Mouse (Mus musculus): Measurements from ENCODE around the gene Pdzk1. TPM values are rescaled to one million over a fixed set of nuclear protein-coding genes. Genes with fewer than 3 reads are reported as not detected.

Pdzk1 gene
- total and polyA plus RNA-seq, 3 experiments = 0.13 TPM; not detected in 2

GRCm38 (mm10) chr3:96848470-96848869 lies 19.4 kb downstream of the Pdzk1 start:
- DNase-seq (ENCODE audit: extremely low read depth) = no peak
- Histone ChIP-seq H3K36me3 (replicated peaks in 1 of 2; ENCODE audit: control insufficient read depth in 1 of 2, insufficient read depth in 1 of 2, low read length in 1 of 2) (no peaks in the 10 kb centered on the region), H3K9ac (ENCODE audit: insufficient read depth, low read depth) (no peak overlapping the region), H3K27me3 (replicated peaks) (no peaks in the 10 kb centered on the region), H3K79me2 (replicated peaks; ENCODE audit: control insufficient read depth, extremely low read depth, insufficient read depth, poor library complexity, severe bottlenecking) (no peaks in the 10 kb centered on the region), H3K27ac (ENCODE audit: insufficient read depth, low read depth) (no peak overlapping the region), H3K4me3 (replicated peaks in 1 of 3; ENCODE audit: low read depth in 2 of 3, low read length in 2 of 3, poor library complexity in 1 of 3) (no peak overlapping the region), H3K4me1 (ENCODE audit: control insufficient read depth in 1 of 2, insufficient read depth in 2 of 2) (peaks cover 16 to 17% of the 10 kb centered on the region in 2 experiments), H3K9me3 (replicated peaks; ENCODE audit: low read length) (no peaks in the 10 kb centered on the region), H3K4me2 (ENCODE audit: insufficient read depth, low read depth, poor library complexity, severe bottlenecking) (peak overlapping the region; percentile 33; the same call in 1 of the 2 replicates)
- in situ Hi-C loops (cut with MboI; ENCODE audit: low pct_ligation_motif_present, low pct_unique_long_range_greater_than_20kb, low sequenced_read_pairs) (no loop called here), dilution Hi-C loops (cut with MboI; ENCODE audit: extremely low pct_ligation_motif_present, extremely low pct_unique_long_range_greater_than_20kb, low sequenced_read_pairs) (no loop called here)
- TF ChIP-seq ZMIZ1 (IDR thresholded peaks at IDR 0.05; ENCODE audit: low read depth, low read length) = no peak
- TF ChIP-seq RAD21 (IDR thresholded peaks at IDR 0.05; ENCODE audit: low read depth, low read length) = no peak
- TF ChIP-seq EP300 (IDR thresholded peaks at IDR 0.05; ENCODE audit: low read length) = no peak
- no peak for TF ChIP-seq ELF1 (IDR thresholded peaks at IDR 0.05; ENCODE audit: low read depth, low read length)
- TF ChIP-seq ZKSCAN1 (IDR thresholded peaks at IDR 0.05; ENCODE audit: borderline replicate concordance, low read depth, low read length) = no peak
- no peak for TF ChIP-seq KAT2A (IDR thresholded peaks at IDR 0.05; ENCODE audit: insufficient replicate concordance, low read length)
- no peak for TF ChIP-seq E2F4 (IDR thresholded peaks at IDR 0.05; ENCODE audit: insufficient replicate concordance, low read depth, low read length)
- no peak for TF ChIP-seq CHD1 (IDR thresholded peaks at IDR 0.05; ENCODE audit: low read depth, low read length)
- no peak for TF ChIP-seq ETS1 (conservative IDR thresholded peaks at IDR 0.05; ENCODE audit: low read depth, low read length)
- no peak for TF ChIP-seq ZC3H11A (IDR thresholded peaks at IDR 0.05; ENCODE audit: low read depth, low read length)

- TF ChIP-seq MXI1 (IDR thresholded peaks at IDR 0.05; ENCODE audit: low read depth, low read length) = no peak
- TF ChIP-seq EP300 (IDR thresholded peaks at IDR 0.05; ENCODE audit: low read length) = no peak
- TF ChIP-seq CHD1 (IDR thresholded peaks at IDR 0.05; ENCODE audit: low read depth, low read length) = no peak
- no peak for TF ChIP-seq TCF12 (IDR thresholded peaks at IDR 0.05; ENCODE audit: low read depth, low read length)
- dilution Hi-C loops (cut with MboI; ENCODE audit: extremely low pct_ligation_motif_present, extremely low pct_unique_long_range_greater_than_20kb, low sequenced_read_pairs) = no loop called here
Measured at GRCm38 (mm10) chr3:96849168-96849727, 20.2 kb downstream of the Pdzk1 start.

GRCm38 (mm10) chr3:96852561-96852960 lies 23.5 kb downstream of the Pdzk1 start:
- Histone ChIP-seq H3K4me2 (ENCODE audit: insufficient read depth, low read depth, poor library complexity, severe bottlenecking) (no peak overlapping the region), H3K27me3 (replicated peaks) (no peaks in the 10 kb centered on the region), H3K9ac (ENCODE audit: insufficient read depth, low read depth) (no peak overlapping the region), H3K9me3 (replicated peaks; ENCODE audit: low read length) (no peaks in the 10 kb centered on the region), H3K79me2 (replicated peaks; ENCODE audit: control insufficient read depth, extremely low read depth, insufficient read depth, poor library complexity, severe bottlenecking) (no peaks in the 10 kb centered on the region), H3K4me3 (replicated peaks in 1 of 3; ENCODE audit: low read depth in 2 of 3, low read length in 2 of 3, poor library complexity in 1 of 3) (no peak overlapping the region), H3K27ac (ENCODE audit: insufficient read depth, low read depth) (no peak overlapping the region), H3K4me1 (ENCODE audit: control insufficient read depth in 1 of 2, insufficient read depth in 2 of 2) (peaks cover 9 to 10% of the 10 kb centered on the region in 2 experiments), H3K36me3 (replicated peaks in 1 of 2; ENCODE audit: control insufficient read depth in 1 of 2, insufficient read depth in 1 of 2, low read length in 1 of 2) (peaks cover 0 to 4% of the 10 kb centered on the region in 2 experiments)
- in situ Hi-C loops (cut with MboI; ENCODE audit: low pct_ligation_motif_present, low pct_unique_long_range_greater_than_20kb, low sequenced_read_pairs) = no loop called here
- dilution Hi-C loops (cut with MboI; ENCODE audit: extremely low pct_ligation_motif_present, extremely low pct_unique_long_range_greater_than_20kb, low sequenced_read_pairs) = no loop called here
- TF ChIP-seq EP300 (IDR thresholded peaks at IDR 0.05; ENCODE audit: low read length) (no peak), JUN (IDR thresholded peaks at IDR 0.05; ENCODE audit: insufficient read depth, low read depth, low read length) (no peak), ELF1 (IDR thresholded peaks at IDR 0.05; ENCODE audit: low read depth, low read length) (no peak), JUND (conservative IDR thresholded peaks at IDR 0.05; ENCODE audit: low read depth, low read length) (no peak)
- DNase-seq (ENCODE audit: extremely low read depth) = no peak

More at GRCm38 (mm10) chr3:96849168-96849727, 20.2 kb downstream of the Pdzk1 start:
- Histone ChIP-seq H3K9ac (ENCODE audit: insufficient read depth, low read depth) (no peak overlapping the region), H3K4me2 (ENCODE audit: insufficient read depth, low read depth, poor library complexity, severe bottlenecking) (no peak overlapping the region), H3K27me3 (replicated peaks) (no peaks in the 10 kb centered on the region), H3K4me1 (ENCODE audit: control insufficient read depth in 1 of 2, insufficient read depth in 2 of 2) (peaks cover 16 to 17% of the 10 kb centered on the region in 2 experiments), H3K27ac (ENCODE audit: insufficient read depth, low read depth) (no peak overlapping the region), H3K79me2 (replicated peaks; ENCODE audit: control insufficient read depth, extremely low read depth, insufficient read depth, poor library complexity, severe bottlenecking) (no peaks in the 10 kb centered on the region), H3K4me3 (replicated peaks in 1 of 3; ENCODE audit: low read depth in 2 of 3, low read length in 2 of 3, poor library complexity in 1 of 3) (no peak overlapping the region), H3K36me3 (replicated peaks in 1 of 2; ENCODE audit: control insufficient read depth in 1 of 2, insufficient read depth in 1 of 2, low read length in 1 of 2) (no peaks in the 10 kb centered on the region), H3K9me3 (replicated peaks; ENCODE audit: low read length) (no peaks in the 10 kb centered on the region)
- in situ Hi-C loops (cut with MboI; ENCODE audit: low pct_ligation_motif_present, low pct_unique_long_range_greater_than_20kb, low sequenced_read_pairs) = no loop called here
- DNase-seq (ENCODE audit: extremely low read depth) = no peak

Data from CH12.LX (cell line).